Mouse (Mus musculus) C2C12 (cell line): ENCODE measurements around the gene Fam241b.

Experiments used
- CEBPB ChIP-seq: IDR thresholded peaks from one replicate; pipeline ENCODE4 v1.6.1; 2011; ENCODE audit warnings: low read depth, mild to moderate bottlenecking, control low read depth, moderate library complexity
- CTCF ChIP-seq: IDR thresholded peaks from one replicate; pipeline ENCODE4 v1.5.1; 2011; ENCODE audit not compliant: control insufficient read depth, insufficient read depth, insufficient read length
- MAX ChIP-seq: IDR thresholded peaks from one replicate; pipeline ENCODE4 v1.6.1; 2011; ENCODE audit warnings: mild to moderate bottlenecking, control low read depth
- MYOD1 ChIP-seq: IDR thresholded peaks from one replicate; pipeline ENCODE4 v1.6.1; 2011; ENCODE audit warnings: low read depth; ENCODE audit not compliant: control insufficient read depth, insufficient read length
- MYOG ChIP-seq: IDR thresholded peaks from one replicate; pipeline ENCODE4 v1.6.1; 2011; ENCODE audit not compliant: control insufficient read depth, insufficient read length; ENCODE audit errors: extremely low read depth
- USF1 ChIP-seq: IDR thresholded peaks from one replicate; pipeline ENCODE4 v1.6.1; 2011; ENCODE audit warnings: low read depth, mild to moderate bottlenecking, control low read depth, moderate library complexity

DNA sequence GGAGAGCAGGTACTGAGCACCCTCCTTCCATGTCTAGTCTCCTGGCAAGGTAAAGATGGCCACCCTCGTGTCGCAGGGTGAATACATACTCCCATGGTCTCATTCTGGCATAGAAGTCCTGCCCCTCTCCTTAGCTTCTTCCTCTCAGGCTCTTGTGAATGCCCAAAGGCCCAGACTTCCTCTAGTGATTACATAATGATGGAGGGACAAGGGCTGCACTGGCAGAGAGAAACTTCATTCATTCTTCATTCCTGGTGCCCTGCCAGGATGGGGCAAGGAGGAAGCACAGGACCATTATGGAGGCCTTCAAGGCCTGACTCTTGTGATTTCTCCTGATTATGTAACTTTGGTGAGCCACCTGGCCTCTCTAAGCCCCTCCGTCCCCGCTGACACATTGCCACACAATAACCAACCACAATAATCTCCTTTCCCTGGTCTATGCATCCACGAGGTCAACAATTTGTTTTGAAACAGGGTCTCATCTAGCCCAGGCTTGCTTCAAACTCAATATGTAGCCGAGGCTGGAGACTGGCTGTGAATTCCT lies 38.8 kb upstream of the Fam241b start:
- TF ChIP-seq MYOG = no peak
- TF ChIP-seq CTCF = no peak
- no peak for TF ChIP-seq CEBPB
- no peak for TF ChIP-seq MYOD1
- TF ChIP-seq MAX = no peak
- no peak for TF ChIP-seq USF1
